Mouse (Mus musculus): Measurements from ENCODE around the gene C8a.

GRCm38 (mm10) chr4:104782346-104782745, 93.9 kb downstream of the C8a start:
- TF ChIP-seq EP300 (IDR thresholded peaks at IDR 0.05; ENCODE audit: low read depth) (no peak), CTCF (IDR thresholded peaks at IDR 0.05; ENCODE audit: low read depth) (no peak)
